Mouse (Mus musculus) stomach, embryonic 14.5 days (tissue): ENCODE measurements around the gene Prn. TPM values are rescaled to one million over a fixed set of nuclear protein-coding genes. Genes with fewer than 3 reads are reported as not detected.
A peak's percentile ranks its signal among the peaks of the same experiment; 100 is the strongest.

Experiments
- ATAC-seq: fragments of 200-750 bp; cut with Nextera tagmentation; 2 replicates; pipeline ENCODE4 v1.8.0; 2017; ENCODE audit warnings: low read depth, moderate TSS enrichment; ENCODE audit not compliant: insufficient number of reproducible peaks, insufficient read depth, low FRiP score
- H3K27ac ChIP-seq: fragments of 300-500 bp; sonication (generic); 2 replicates; pipeline ENCODE4 v1.5.1; 2014; ENCODE audit warnings: mild to moderate bottlenecking, low read length, moderate library complexity, mixed read lengths
- H3K27me3 ChIP-seq: fragments of 300-500 bp; sonication (generic); 2 replicates; pipeline ENCODE4 v1.6.1; 2014; ENCODE audit warnings: low read length, control low read depth, mixed read lengths; ENCODE audit not compliant: control insufficient read depth, insufficient read depth
- H3K36me3 ChIP-seq: fragments of 300-500 bp; sonication (generic); 2 replicates; pipeline ENCODE4 v1.6.1; 2014; ENCODE audit warnings: mild to moderate bottlenecking, control low read depth, low read length, moderate library complexity, mixed read lengths; ENCODE audit not compliant: control insufficient read depth, insufficient read depth
- H3K4me1 ChIP-seq: fragments of 300-500 bp; sonication (generic); 2 replicates; pipeline ENCODE4 v1.6.1; 2014; ENCODE audit warnings: low read length, control low read depth, mixed read lengths; ENCODE audit not compliant: control insufficient read depth, insufficient read depth
- H3K4me2 ChIP-seq: fragments of 300-500 bp; sonication (generic); replicated peaks from 2 replicates; pipeline ENCODE4 v1.6.1; 2014; ENCODE audit warnings: low read depth, low read length, control low read depth
- H3K4me3 ChIP-seq: fragments of 300-500 bp; sonication (generic); 2 replicates; pipeline ENCODE4 v1.5.1; 2014; ENCODE audit warnings: low read depth, low read length, control low read depth
- H3K9ac ChIP-seq: fragments of 300-500 bp; sonication (generic); replicated peaks from 2 replicates; pipeline ENCODE4 v1.6.1; 2014; ENCODE audit warnings: low read depth, mild to moderate bottlenecking, control low read depth, low read length, moderate library complexity, mixed read lengths
- H3K9me3 ChIP-seq: fragments of 300-500 bp; sonication (generic); 2 replicates; pipeline ENCODE4 v1.6.1; 2016; ENCODE audit warnings: low read depth, low read length, control low read depth; ENCODE audit not compliant: control insufficient read depth
- WGBS: fragments of 180-500 bp; shearing (Covaris S2); extraction: QIAGEN DNeasy Blood & Tissue Kit; methylation state at CpG from one replicate; pipeline ENCODE4 v1.1.7; 2014; 5-methylcytosine and 5-hydroxymethylcytosine counted together
- polyA plus RNA-seq: library from polyadenylated mRNA; unstranded; fragments of >200 nt; fragmentation: Nextera tagmentation; extraction: Ambion mirVana; gene quantifications from 2 replicates; pipeline ENCODE4 v1.2.1, GENCODE M21; 2014

The Prn gene
- polyA plus RNA-seq, 1 experiment from 2014 or later, result not detected

GRCm38 (mm10) chr2:131902423-131902822, 7.3 kb upstream of the Prn start:
- no peak overlapping the region for H3K4me3 ChIP-seq
- H3K9me3 ChIP-seq, result no peaks in the 10 kb centered on the region
- H3K4me1 ChIP-seq, result no peaks in the 10 kb centered on the region; the same call in 1 of the 2 replicates
- no peak overlapping the region; the same call in 1 of the 2 replicates for H3K27ac ChIP-seq
- no peak overlapping the region for H3K9ac ChIP-seq
- no peak overlapping the region for H3K4me2 ChIP-seq
- H3K36me3 ChIP-seq, result no peaks in the 10 kb centered on the region
- no peaks in the 10 kb centered on the region for H3K27me3 ChIP-seq
- WGBS, result 18% methylated on average over 3 of the region's 3 CpGs
- peak; percentile 42; the same call in 1 of the 2 replicates for ATAC-seq

- no peak overlapping the region for H3K4me3 ChIP-seq
- peak; percentile 82; the same call in 1 of the 2 replicates for ATAC-seq
- WGBS, result 18% methylated on average over 8 of the region's 8 CpGs
- peak overlapping the region; percentile 86 for H3K27ac ChIP-seq
- H3K4me1 ChIP-seq, result no peaks in the 10 kb centered on the region; the same call in 1 of the 2 replicates
- no peak overlapping the region for H3K9ac ChIP-seq
- no peaks in the 10 kb centered on the region for H3K9me3 ChIP-seq
- no peaks in the 10 kb centered on the region for H3K27me3 ChIP-seq
- H3K4me2 ChIP-seq, result 0 out of 2 replicates have a peak overlapping the region, but pooled peaks have one; percentile 2
- no peaks in the 10 kb centered on the region for H3K36me3 ChIP-seq
These were observed 6.9 kb upstream of the Prn start for GRCm38 (mm10) chr2:131902867-131903266.

- H3K9ac ChIP-seq, result no peak overlapping the region
- no peak overlapping the region for H3K27ac ChIP-seq
- H3K4me3 ChIP-seq, result no peak overlapping the region
- no peaks in the 10 kb centered on the region; the same call in 1 of the 2 replicates for H3K4me1 ChIP-seq
- H3K4me2 ChIP-seq, result no peak overlapping the region
- no peaks in the 10 kb centered on the region for H3K27me3 ChIP-seq
- no peaks in the 10 kb centered on the region for H3K36me3 ChIP-seq
- no peaks in the 10 kb centered on the region for H3K9me3 ChIP-seq
- ATAC-seq, result no peak
- 27% methylated on average over 5 of the region's 5 CpGs for WGBS
These were observed 4.7 kb upstream of the Prn start for GRCm38 (mm10) chr2:131905025-131905424.

- no peak overlapping the region for H3K9ac ChIP-seq
- no peak overlapping the region for H3K4me3 ChIP-seq
- no peaks in the 10 kb centered on the region for H3K36me3 ChIP-seq
- no peak for ATAC-seq
- no peak overlapping the region for H3K27ac ChIP-seq
- no peaks in the 10 kb centered on the region for H3K9me3 ChIP-seq
- H3K27me3 ChIP-seq, result no peaks in the 10 kb centered on the region
- 71% methylated on average over 6 of the region's 6 CpGs for WGBS
- H3K4me2 ChIP-seq, result no peak overlapping the region
- peaks cover 2% of the 10 kb centered on the region; the same call in 1 of the 2 replicates for H3K4me1 ChIP-seq
These were observed 4.0 kb upstream of the Prn start for GRCm38 (mm10) chr2:131905776-131906175.

- no peaks in the 10 kb centered on the region for H3K36me3 ChIP-seq
These were observed 3.5 kb upstream of the Prn start for GRCm38 (mm10) chr2:131906266-131906665.

GRCm38 (mm10) chr2:131906846-131907245, 2.9 kb upstream of the Prn start:
- ATAC-seq, result no peak
- no peaks in the 10 kb centered on the region for H3K36me3 ChIP-seq
- H3K4me3 ChIP-seq, result no peak overlapping the region
- H3K27ac ChIP-seq, result no peak overlapping the region
- H3K4me1 ChIP-seq, result peaks cover 4% of the 10 kb centered on the region
- no peaks in the 10 kb centered on the region for H3K9me3 ChIP-seq
- no peak overlapping the region for H3K4me2 ChIP-seq
- WGBS, result 68% methylated on average over 1 of the region's 1 CpGs
- no peak overlapping the region for H3K9ac ChIP-seq
- H3K27me3 ChIP-seq, result no peaks in the 10 kb centered on the region

More at GRCm38 (mm10) chr2:131906266-131906665, 3.5 kb upstream of the Prn start:
- no peaks in the 10 kb centered on the region for H3K9me3 ChIP-seq
- H3K9ac ChIP-seq, result no peak overlapping the region
- peaks cover 4% of the 10 kb centered on the region for H3K4me1 ChIP-seq
- H3K27me3 ChIP-seq, result no peaks in the 10 kb centered on the region
- no peak overlapping the region for H3K4me3 ChIP-seq
- no peak overlapping the region for H3K27ac ChIP-seq
- no peak for ATAC-seq
- WGBS, result 87% methylated on average over 3 of the region's 3 CpGs
- H3K4me2 ChIP-seq, result no peak overlapping the region

- H3K27ac ChIP-seq, result no peak overlapping the region
- H3K36me3 ChIP-seq, result no peaks in the 10 kb centered on the region
- no peak for ATAC-seq
- H3K4me3 ChIP-seq, result no peak overlapping the region
- 82% methylated on average over 5 of the region's 5 CpGs for WGBS
- H3K27me3 ChIP-seq, result no peaks in the 10 kb centered on the region
- H3K4me1 ChIP-seq, result peaks cover 4% of the 10 kb centered on the region
- H3K9ac ChIP-seq, result no peak overlapping the region
- no peaks in the 10 kb centered on the region for H3K9me3 ChIP-seq
- no peak overlapping the region for H3K4me2 ChIP-seq
These were observed 2.4 kb upstream of the Prn start for GRCm38 (mm10) chr2:131907311-131907710.

- ATAC-seq, result no peak
- Histone ChIP-seq H3K9ac (no peak overlapping the region), H3K9me3 (no peaks in the 10 kb centered on the region), H3K4me3 (no peak overlapping the region), H3K4me2 (no peak overlapping the region), H3K27ac (no peak overlapping the region), H3K27me3 (no peaks in the 10 kb centered on the region), H3K36me3 (no peaks in the 10 kb centered on the region), H3K4me1 (peaks cover 4% of the 10 kb centered on the region)
- 78% methylated on average over 7 of the region's 7 CpGs for WGBS
These were observed 1.4 kb upstream of the Prn start for GRCm38 (mm10) chr2:131908351-131908861.

GRCm38 (mm10) chr2:131908906-131909305, 851 bp upstream of the Prn start:
- Histone ChIP-seq H3K9ac (no peak overlapping the region), H3K27me3 (no peaks in the 10 kb centered on the region), H3K27ac (no peak overlapping the region; the same call in 1 of the 2 replicates), H3K4me2 (peak overlapping the region; percentile 71; the same call in 1 of the 2 replicates), H3K36me3 (no peaks in the 10 kb centered on the region), H3K4me1 (peaks cover 4% of the 10 kb centered on the region), H3K4me3 (no peak overlapping the region), H3K9me3 (no peaks in the 10 kb centered on the region)
- ATAC-seq, result no peak
- WGBS, result 81% methylated on average over 1 of the region's 1 CpGs
